Mouse (Mus musculus): ENCODE results near the gene Kcnip2. TPM values are rescaled to one million over a fixed set of nuclear protein-coding genes. Genes with fewer than 3 reads are reported as not detected.
A peak's percentile ranks its signal among the peaks of the same experiment; 100 is the strongest.
"Not testable (repeated sequence)": the region's sequence is repeated elsewhere in the genome, so short reads cannot be mapped to it uniquely, and the experiment has no call there.

The Kcnip2 gene
- polyA plus RNA-seq, 1 experiment, result 5.9 TPM

GRCm38 (mm10) chr19:45812115-45812514 is 3.7 kb downstream of the Kcnip2 start:
- Histone ChIP-seq H3K4me3 (ENCODE audit: low read depth, low read length) (peak overlapping the region; percentile 50), H3K27ac (ENCODE audit: insufficient read depth, low read depth, low read length) (no peak overlapping the region), H3K27me3 (ENCODE audit: control insufficient read depth, insufficient read depth, low read length) (peaks cover 11% of the 10 kb centered on the region), H3K4me1 (ENCODE audit: control insufficient read depth, insufficient read depth, insufficient read length, low read length) (peaks cover 5% of the 10 kb centered on the region), H3K36me3 (ENCODE audit: control insufficient read depth, insufficient read depth, low read length) (no peaks in the 10 kb centered on the region)
- TF ChIP-seq POLR2A (IDR thresholded peaks at IDR 0.05; ENCODE audit: low read depth, low read length) (no peak), CTCF (IDR thresholded peaks at IDR 0.05; ENCODE audit: extremely low read depth, insufficient read length, insufficient replicate concordance, low read depth, low read length) (no peak)
- 3% methylated on average over 16 of the region's 16 CpGs for WGBS

DNA sequence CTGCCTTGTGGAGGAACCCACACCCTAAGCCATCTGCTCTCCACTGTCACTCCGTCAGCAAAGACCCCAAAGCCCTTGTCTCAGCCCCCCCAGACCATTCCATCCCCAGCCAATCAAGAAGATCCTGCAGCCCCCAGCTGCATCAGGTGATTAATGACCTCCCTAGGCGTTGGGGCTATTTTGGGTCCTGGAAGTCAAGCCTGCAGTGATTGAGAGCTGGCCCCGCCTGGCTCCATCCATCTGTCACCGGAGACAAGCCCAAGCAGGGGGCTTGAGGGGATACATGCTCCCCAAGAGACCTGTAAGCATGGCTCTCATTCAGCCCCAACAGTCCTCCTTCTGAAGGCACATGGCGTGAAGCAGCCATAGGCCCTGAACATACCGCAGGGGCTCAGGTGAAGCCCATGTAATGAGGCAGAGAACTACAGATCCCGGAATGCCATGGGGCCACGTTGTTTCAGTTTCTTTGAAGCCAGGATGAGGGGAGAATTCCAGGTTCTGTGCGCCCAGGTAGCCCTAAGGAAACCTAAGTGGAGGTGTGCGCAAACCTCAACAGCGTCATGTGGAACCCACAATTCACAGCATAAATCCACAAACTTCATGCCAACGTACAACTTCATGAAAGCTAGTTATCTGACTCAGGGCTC is 4.7 kb downstream of the Kcnip2 start:
- 78% methylated on average over 12 of the region's 12 CpGs for WGBS
- peaks cover 5% of the 10 kb centered on the region for H3K4me1 ChIP-seq (ENCODE audit: control insufficient read depth, insufficient read depth, insufficient read length, low read length)
- H3K36me3 ChIP-seq (ENCODE audit: control insufficient read depth, insufficient read depth, low read length), result no peaks in the 10 kb centered on the region
- peaks cover 10% of the 10 kb centered on the region for H3K27me3 ChIP-seq (ENCODE audit: control insufficient read depth, insufficient read depth, low read length)
- TF ChIP-seq CTCF (IDR thresholded peaks at IDR 0.05; ENCODE audit: extremely low read depth, insufficient read length, insufficient replicate concordance, low read depth, low read length), result no peak
- no peak overlapping the region for H3K4me3 ChIP-seq (ENCODE audit: low read depth, low read length)
- H3K27ac ChIP-seq (ENCODE audit: insufficient read depth, low read depth, low read length), result no peak overlapping the region

DNA sequence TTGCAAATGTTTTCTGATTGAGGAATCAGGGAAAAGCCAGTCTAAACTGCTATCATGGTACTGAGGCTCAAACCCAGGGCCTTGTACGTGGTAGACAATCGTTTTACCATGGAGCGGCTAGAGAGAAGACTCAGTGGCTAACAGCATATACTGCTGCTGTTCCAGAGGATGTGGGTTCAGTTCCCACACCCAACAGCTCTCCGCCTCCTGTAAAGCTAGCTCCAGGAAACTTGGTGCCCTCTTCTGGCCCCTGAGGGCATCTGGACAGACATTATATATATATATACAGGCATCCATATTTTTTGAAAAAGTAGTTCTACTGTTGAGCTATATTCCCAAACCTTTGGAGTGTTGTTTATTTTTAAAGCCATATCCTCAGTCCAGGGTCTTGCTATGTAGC is 8.1 kb downstream of the Kcnip2 start:
- H3K27ac ChIP-seq (ENCODE audit: insufficient read depth, low read depth, low read length), result no peak overlapping the region
- H3K4me3 ChIP-seq (ENCODE audit: low read depth, low read length), result no peak overlapping the region
- 82% methylated on average over 4 of the region's 4 CpGs for WGBS
- TF ChIP-seq CTCF (IDR thresholded peaks at IDR 0.05; ENCODE audit: extremely low read depth, insufficient read length, insufficient replicate concordance, low read depth, low read length), result no peak
- no peak for TF ChIP-seq POLR2A (IDR thresholded peaks at IDR 0.05; ENCODE audit: low read depth, low read length)
- H3K4me1 ChIP-seq (ENCODE audit: control insufficient read depth, insufficient read depth, insufficient read length, low read length), result peaks cover 5% of the 10 kb centered on the region
- no peaks in the 10 kb centered on the region for H3K36me3 ChIP-seq (ENCODE audit: control insufficient read depth, insufficient read depth, low read length)
- no peaks in the 10 kb centered on the region for H3K27me3 ChIP-seq (ENCODE audit: control insufficient read depth, insufficient read depth, low read length)

GRCm38 (mm10) chr19:45805817-45806216 is 10.0 kb downstream of the Kcnip2 start:
- H3K27ac ChIP-seq (ENCODE audit: insufficient read depth, low read depth, low read length); H3K36me3 ChIP-seq (ENCODE audit: control insufficient read depth, insufficient read depth, low read length); H3K4me1 ChIP-seq (ENCODE audit: control insufficient read depth, insufficient read depth, insufficient read length, low read length); H3K27me3 ChIP-seq (ENCODE audit: control insufficient read depth, insufficient read depth, low read length); H3K4me3 ChIP-seq (ENCODE audit: low read depth, low read length): not testable (repeated sequence)
- WGBS, result 89% methylated on average over 6 of the region's 6 CpGs

GRCm38 (mm10) chr19:45804593-45805368 is 11.1 kb downstream of the Kcnip2 start:
- WGBS, result 28% methylated on average over 12 of the region's 12 CpGs
- no peaks in the 10 kb centered on the region for H3K27me3 ChIP-seq (ENCODE audit: control insufficient read depth, insufficient read depth, low read length)
- H3K4me1 ChIP-seq (ENCODE audit: control insufficient read depth, insufficient read depth, insufficient read length, low read length), result no peaks in the 10 kb centered on the region
- H3K27ac ChIP-seq (ENCODE audit: insufficient read depth, low read depth, low read length), result no peak overlapping the region
- H3K36me3 ChIP-seq (ENCODE audit: control insufficient read depth, insufficient read depth, low read length), result no peaks in the 10 kb centered on the region
- no peak overlapping the region for H3K4me3 ChIP-seq (ENCODE audit: low read depth, low read length)
- TF ChIP-seq POLR2A (IDR thresholded peaks at IDR 0.05; ENCODE audit: low read depth, low read length) (no peak), CTCF (IDR thresholded peaks at IDR 0.05; ENCODE audit: extremely low read depth, insufficient read length, insufficient replicate concordance, low read depth, low read length) (peak; percentile 73; the same call in 1 of the 2 replicates)

DNA sequence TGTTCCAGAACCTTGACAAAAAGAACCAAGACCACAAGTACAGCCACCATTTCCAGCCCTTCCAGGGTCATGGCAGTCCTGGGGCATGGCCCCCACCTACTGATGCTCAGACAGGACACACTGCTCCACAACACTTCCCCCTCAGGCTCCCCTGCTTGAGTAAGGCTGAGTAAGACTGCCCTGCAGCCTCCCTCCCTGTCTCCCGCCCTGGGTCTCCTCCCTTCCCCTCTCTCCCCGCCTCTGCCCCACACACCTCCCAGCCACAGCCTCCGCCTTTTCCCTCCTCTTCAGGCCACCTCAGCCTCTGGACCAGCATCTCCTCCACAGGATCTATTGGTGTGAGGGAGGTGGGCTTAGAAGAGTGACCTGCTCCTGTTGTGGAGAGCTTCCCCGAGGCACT is 12.5 kb downstream of the Kcnip2 start:
- Histone ChIP-seq H3K36me3 (ENCODE audit: control insufficient read depth, insufficient read depth, low read length) (no peaks in the 10 kb centered on the region), H3K4me1 (ENCODE audit: control insufficient read depth, insufficient read depth, insufficient read length, low read length) (no peaks in the 10 kb centered on the region), H3K27me3 (ENCODE audit: control insufficient read depth, insufficient read depth, low read length) (no peaks in the 10 kb centered on the region), H3K27ac (ENCODE audit: insufficient read depth, low read depth, low read length) (no peak overlapping the region), H3K4me3 (ENCODE audit: low read depth, low read length) (no peak overlapping the region)
- TF ChIP-seq POLR2A (IDR thresholded peaks at IDR 0.05; ENCODE audit: low read depth, low read length) (no peak), CTCF (IDR thresholded peaks at IDR 0.05; ENCODE audit: extremely low read depth, insufficient read length, insufficient replicate concordance, low read depth, low read length) (no peak)
- 22% methylated on average over 4 of the region's 4 CpGs for WGBS

- 72% methylated on average over 4 of the region's 4 CpGs for WGBS
- H3K4me1 ChIP-seq (ENCODE audit: control insufficient read depth, insufficient read depth, insufficient read length, low read length), result no peaks in the 10 kb centered on the region
- TF ChIP-seq CTCF (IDR thresholded peaks at IDR 0.05; ENCODE audit: extremely low read depth, insufficient read length, insufficient replicate concordance, low read depth, low read length) (no peak), POLR2A (IDR thresholded peaks at IDR 0.05; ENCODE audit: low read depth, low read length) (no peak)
- no peaks in the 10 kb centered on the region for H3K27me3 ChIP-seq (ENCODE audit: control insufficient read depth, insufficient read depth, low read length)
- H3K27ac ChIP-seq (ENCODE audit: insufficient read depth, low read depth, low read length), result no peak overlapping the region
- no peak overlapping the region for H3K4me3 ChIP-seq (ENCODE audit: low read depth, low read length)
- no peaks in the 10 kb centered on the region for H3K36me3 ChIP-seq (ENCODE audit: control insufficient read depth, insufficient read depth, low read length)
Observed at GRCm38 (mm10) chr19:45802702-45803101, 13.2 kb downstream of the Kcnip2 start.
